In genomic region chr12:82397751-82398150, GRCm38 (mm10) we compare ENCODE assay signal across 8 mouse cellular contexts.
DNase-seq lines count a peak whose midpoint lies in the region; ATAC-seq lines count a peak whose summit lies in the region.
"Had no signal": no experiment of that assay in that cellular context is flagged by ENCODE, and none has a peak within 500 bp of the region (broad histone marks: within the 10 kb centered on the region; RNA-seq: fewer than 3 reads in every experiment).

No protein-coding gene starts in this region.

- DNase-seq in limb, embryonic 10.5 days (ENCODE audit: low spot score) = no peak
- peak; percentile 94 for DNase-seq in brain, adult 2 months (ENCODE audit: low read depth, low spot score)
- DNase-seq in cerebellum, postnatal 14 days = peak; percentile 34 to 54
- DNase-seq in kidney, postnatal 36 days = peak; percentile 77 to 84
- DNase-seq in thymus, postnatal 4 days = no peak

- H3K9ac ChIP-seq in limb, embryonic 15.5 days = no peak overlapping the region

- H3K36me3 ChIP-seq in limb, embryonic 15.5 days = peaks cover 14% of the 10 kb centered on the region; the same call in 1 of the 2 replicates
- peaks cover 31% of the 10 kb centered on the region for H3K36me3 ChIP-seq in limb, embryonic 10.5 days

- peak overlapping the region; percentile 17; the same call in 1 of the 2 replicates for H3K27ac ChIP-seq in limb, embryonic 15.5 days
- H3K27ac ChIP-seq in limb, embryonic 10.5 days = no peak overlapping the region

- no peak overlapping the region for H3K4me2 ChIP-seq in limb, embryonic 15.5 days

- WGBS in limb, embryonic 15.5 days = 62% methylated on average over 9 of the region's 9 CpGs
- WGBS in limb, embryonic 10.5 days = 88% methylated on average over 9 of the region's 9 CpGs

- no peaks in the 10 kb centered on the region for H3K27me3 ChIP-seq in limb, embryonic 15.5 days
- H3K27me3 ChIP-seq in limb, embryonic 10.5 days (ENCODE audit: low read depth, poor library complexity, severe bottlenecking) = no peaks in the 10 kb centered on the region

- ATAC-seq in limb, embryonic 15.5 days (ENCODE audit: insufficient number of reproducible peaks, low FRiP score, low TSS enrichment, low read depth) = no peak
- ATAC-seq in activated CD4-positive, CD25-positive, alpha-beta regulatory T cell, adult 4 months = no peak

- no peaks in the 10 kb centered on the region for H3K9me3 ChIP-seq in limb, embryonic 15.5 days
- no peaks in the 10 kb centered on the region for H3K9me3 ChIP-seq in limb, embryonic 10.5 days (replicated peaks)

- no peak overlapping the region for H3K4me3 ChIP-seq in limb, embryonic 15.5 days
- H3K4me3 ChIP-seq in limb, embryonic 10.5 days = no peak overlapping the region
- H3K4me3 ChIP-seq: erythroblast, embryonic 14.5 days had no signal

- H3K4me1 ChIP-seq in limb, embryonic 15.5 days = peaks cover 18% of the 10 kb centered on the region
- peaks cover 8% of the 10 kb centered on the region; the same call in 1 of the 2 replicates for H3K4me1 ChIP-seq in limb, embryonic 10.5 days

Comparison
In these comparisons a context has a peak if more than half of its experiments do, and no peak if none do; other contexts are left out.
1. DNase-seq: peak in brain, adult 2 months (single experiment), cerebellum, postnatal 14 days (2 of 2) and kidney, postnatal 36 days (2 of 2); none in limb, embryonic 10.5 days (single experiment) and thymus, postnatal 4 days (single experiment).